Mouse (Mus musculus) megakaryocyte, embryonic 14.5 days (primary cell): Measurements from ENCODE around the gene Nmnat1.

Source experiments
- FLI1 ChIP-seq: IDR thresholded peaks from 2 replicates; pipeline ENCODE4 v1.6.1; 2012; ENCODE audit warnings: low read length, inconsistent platforms, mixed read lengths
- GATA1 ChIP-seq: IDR thresholded peaks from 3 replicates; pipeline ENCODE4 v1.6.1; 2012; ENCODE audit warnings: mixed read lengths, low read length, inconsistent platforms, borderline replicate concordance

DNA sequence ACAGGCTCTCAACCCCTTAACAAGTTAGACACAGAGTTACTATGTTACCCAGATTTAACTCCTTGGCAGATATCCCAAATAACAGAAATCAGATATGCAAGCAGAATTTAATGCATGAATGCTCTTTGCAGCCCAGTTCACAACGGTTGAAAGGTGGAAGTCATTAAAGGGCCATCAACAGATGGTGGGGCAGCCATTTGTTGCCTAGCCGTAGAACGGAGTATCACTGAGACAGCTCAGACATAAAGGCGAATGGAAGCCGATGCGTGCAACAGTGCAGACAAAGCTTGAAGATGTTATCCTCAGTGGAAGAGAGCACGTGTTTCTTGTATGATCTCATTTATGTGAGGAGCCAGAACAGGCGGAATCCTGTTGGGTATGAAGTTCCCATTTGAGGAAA lies 44.4 kb downstream of the Nmnat1 start:
- TF ChIP-seq GATA1, result no peak
- TF ChIP-seq FLI1, result no peak
